Comparison of ENCODE assay signal across 11 mouse cellular contexts in genomic region chr9:21953600-21953999, GRCm38 (mm10). TPM values are rescaled to one million over a fixed set of nuclear protein-coding genes. Genes with fewer than 3 reads are reported as not detected.
A peak's percentile ranks its signal among the peaks of the same experiment; 100 is the strongest.
DNase-seq lines count a peak whose midpoint lies in the region; ATAC-seq and TF ChIP-seq lines count a peak whose summit lies in the region.
"Had no signal": no experiment of that assay in that cellular context is flagged by ENCODE, and none has a peak within 500 bp of the region (broad histone marks: within the 10 kb centered on the region; RNA-seq: fewer than 3 reads in every experiment).

No protein-coding gene starts in this region.

- peaks cover 9% of the 10 kb centered on the region; the same call in 1 of the 2 replicates for H3K36me3 ChIP-seq in hindbrain, embryonic 10.5 days
- peaks cover 4% of the 10 kb centered on the region; the same call in 1 of the 2 replicates for H3K36me3 ChIP-seq in hindbrain, embryonic 13.5 days
- H3K36me3 ChIP-seq in forebrain, embryonic 14.5 days (ENCODE audit: control insufficient read depth, insufficient read depth, low read length): no peaks in the 10 kb centered on the region; the same call in 1 of the 2 replicates

- H3K4me3 ChIP-seq in hindbrain, embryonic 10.5 days: no peak overlapping the region
- no peak overlapping the region for H3K4me3 ChIP-seq in hindbrain, embryonic 13.5 days
- no peak overlapping the region for H3K4me3 ChIP-seq in forebrain, embryonic 14.5 days (ENCODE audit: low read depth, low read length)
- H3K4me3 ChIP-seq in olfactory bulb, adult 2 months (ENCODE audit: insufficient read depth, low read depth, low read length): no peak overlapping the region

- no peaks in the 10 kb centered on the region; the same call in 1 of the 2 replicates for H3K9me3 ChIP-seq in hindbrain, embryonic 10.5 days
- H3K9me3 ChIP-seq in hindbrain, embryonic 13.5 days: no peaks in the 10 kb centered on the region
- no peaks in the 10 kb centered on the region for H3K9me3 ChIP-seq in forebrain, embryonic 14.5 days (replicated peaks; ENCODE audit: control insufficient read depth, low read length)

- peak; percentile 15 for DNase-seq in hindbrain, embryonic 10.5 days (ENCODE audit: low spot score)
- peak; percentile 88 for DNase-seq in forebrain, embryonic 14.5 days (ENCODE audit: low spot score)
- DNase-seq in layer of hippocampus, postnatal 10 days (ENCODE audit: low spot score in 2 of 2): peak; percentile 45 to 53
- DNase-seq in Muller cell, postnatal 12 days (ENCODE audit: inconsistent ontology term): no peak
- no peak for DNase-seq in cerebellum, postnatal 10 days
- no peak for DNase-seq in gastrocnemius, postnatal 10 days
- DNase-seq: cerebellum, adult 9-10 months; kidney, postnatal 25 days had no signal

- no peak for ATAC-seq in hindbrain, embryonic 13.5 days (ENCODE audit: low FRiP score)
- no peak for ATAC-seq in forebrain, embryonic 14.5 days

- H3K9ac ChIP-seq in hindbrain, embryonic 13.5 days: no peak overlapping the region
- no peak overlapping the region for H3K9ac ChIP-seq in forebrain, embryonic 14.5 days (ENCODE audit: low read length)
- H3K9ac ChIP-seq: liver, embryonic 14.5 days had no signal

- TF ChIP-seq POLR2A in olfactory bulb, adult 2 months (IDR thresholded peaks at IDR 0.05; ENCODE audit: insufficient read depth, low read depth, low read length): no peak

- H3K4me1 ChIP-seq in hindbrain, embryonic 10.5 days (replicated peaks): peaks cover 21% of the 10 kb centered on the region
- H3K4me1 ChIP-seq in hindbrain, embryonic 13.5 days (replicated peaks): peaks cover 21% of the 10 kb centered on the region
- peaks cover 8% of the 10 kb centered on the region for H3K4me1 ChIP-seq in forebrain, embryonic 14.5 days (ENCODE audit: control insufficient read depth, insufficient read depth, low read length)
- peaks cover 22% of the 10 kb centered on the region for H3K4me1 ChIP-seq in olfactory bulb, adult 2 months (ENCODE audit: control insufficient read depth, insufficient read depth, low read length)

- WGBS in hindbrain, embryonic 10.5 days: 13% methylated on average over 3 of the region's 3 CpGs
- WGBS in hindbrain, embryonic 13.5 days: 8% methylated on average over 3 of the region's 3 CpGs
- WGBS in forebrain, embryonic 14.5 days: 6% methylated on average over 3 of the region's 3 CpGs
- WGBS in olfactory bulb, adult 2 months: 9% methylated on average over 3 of the region's 3 CpGs

- H3K4me2 ChIP-seq in hindbrain, embryonic 13.5 days: no peak overlapping the region
- peak overlapping the region; percentile 26 for H3K4me2 ChIP-seq in forebrain, embryonic 14.5 days (ENCODE audit: low read length)

- H3K27me3 ChIP-seq in hindbrain, embryonic 10.5 days (ENCODE audit: insufficient read depth, poor library complexity, severe bottlenecking): peaks cover 10% of the 10 kb centered on the region
- peaks cover 16% of the 10 kb centered on the region; the same call in 1 of the 2 replicates for H3K27me3 ChIP-seq in hindbrain, embryonic 13.5 days
- no peaks in the 10 kb centered on the region for H3K27me3 ChIP-seq in forebrain, embryonic 14.5 days (replicated peaks; ENCODE audit: control insufficient read depth, insufficient read depth, low read length)

- no peak for TF ChIP-seq CTCF in olfactory bulb, adult 2 months (IDR thresholded peaks at IDR 0.05; ENCODE audit: insufficient read depth, low read depth, low read length)

- H3K27ac ChIP-seq in hindbrain, embryonic 10.5 days: no peak overlapping the region
- H3K27ac ChIP-seq in hindbrain, embryonic 13.5 days: no peak overlapping the region
- peak overlapping the region; percentile 74 for H3K27ac ChIP-seq in forebrain, embryonic 14.5 days (ENCODE audit: low read depth, low read length)
- peak overlapping the region; percentile 91 for H3K27ac ChIP-seq in olfactory bulb, adult 2 months (ENCODE audit: insufficient read depth, low read depth, low read length)
- H3K27ac ChIP-seq: liver, embryonic 14.5 days had no signal

RNA-seq across cellular contexts. Expression of gene Swsap1, which starts 2.0 kb away (rescaled TPM):
- polyA plus RNA-seq in hindbrain, embryonic 10.5 days (2016; fragmentation: Nextera tagmentation; extraction: Ambion mirVana): 7.1 and 9.3 TPM in 2 replicates
- 9.1 and 9.7 TPM in 2 replicates for polyA plus RNA-seq in hindbrain, embryonic 13.5 days (2015; fragmentation: Nextera tagmentation; extraction: Ambion mirVana)
- polyA plus RNA-seq in forebrain, embryonic 14.5 days (2014; fragmentation: Nextera tagmentation; extraction: Ambion mirVana): 19.8 and 23.6 TPM in 2 replicates
- total RNA-seq in layer of hippocampus, postnatal 10 days (2021): 10 to 100 TPM; 13.5 to 14.5 TPM
- polyA plus RNA-seq in olfactory bulb, adult 2 months (2012; ENCODE audit: insufficient read depth, insufficient read length, low replicate concordance, missing spikeins): not detected in 2 replicates
- total RNA-seq in gastrocnemius, postnatal 10 days (2021): 1 to 10 TPM; 3.1 to 3.6 TPM

RNA-seq across cellular contexts. Expression of gene Epor, which starts 9.7 kb away (rescaled TPM):
- 9.3 and 9.6 TPM in 2 replicates for polyA plus RNA-seq in hindbrain, embryonic 10.5 days (2016; fragmentation: Nextera tagmentation; extraction: Ambion mirVana)
- 1.9 and 2.2 TPM in 2 replicates for polyA plus RNA-seq in hindbrain, embryonic 13.5 days (2015; fragmentation: Nextera tagmentation; extraction: Ambion mirVana)
- 1.3 and 2.2 TPM in 2 replicates for polyA plus RNA-seq in forebrain, embryonic 14.5 days (2014; fragmentation: Nextera tagmentation; extraction: Ambion mirVana)
- 1 to 10 TPM; 2.0 to 3.2 TPM for total RNA-seq in layer of hippocampus, postnatal 10 days (2021)
- not detected in 2 replicates for polyA plus RNA-seq in olfactory bulb, adult 2 months (2012; ENCODE audit: insufficient read depth, insufficient read length, low replicate concordance, missing spikeins)
- total RNA-seq in gastrocnemius, postnatal 10 days (2021): 1 to 10 TPM; 3.8 to 5.5 TPM

RNA-seq across cellular contexts. Expression of gene Plppr2, which starts 16.8 kb away (rescaled TPM):
- polyA plus RNA-seq in hindbrain, embryonic 10.5 days (2016; fragmentation: Nextera tagmentation; extraction: Ambion mirVana): 15.6 and 30.6 TPM in 2 replicates
- 67.5 and 71.4 TPM in 2 replicates for polyA plus RNA-seq in hindbrain, embryonic 13.5 days (2015; fragmentation: Nextera tagmentation; extraction: Ambion mirVana)
- 47.3 and 66.7 TPM in 2 replicates for polyA plus RNA-seq in forebrain, embryonic 14.5 days (2014; fragmentation: Nextera tagmentation; extraction: Ambion mirVana)
- total RNA-seq in layer of hippocampus, postnatal 10 days (2021): 100 to 1,000 TPM; 312 to 317 TPM
- polyA plus RNA-seq in olfactory bulb, adult 2 months (2012; ENCODE audit: insufficient read depth, insufficient read length, low replicate concordance, missing spikeins): not detected in 2 replicates
- 1 to 10 TPM; 2.3 to 3.3 TPM for total RNA-seq in gastrocnemius, postnatal 10 days (2021)

RNA-seq across cellular contexts. Expression of gene Tmem205, which starts 26.2 kb away (rescaled TPM):
- 39.1 and 46.1 TPM in 2 replicates for polyA plus RNA-seq in hindbrain, embryonic 10.5 days (2016; fragmentation: Nextera tagmentation; extraction: Ambion mirVana)
- 47.1 and 48.2 TPM in 2 replicates for polyA plus RNA-seq in hindbrain, embryonic 13.5 days (2015; fragmentation: Nextera tagmentation; extraction: Ambion mirVana)
- polyA plus RNA-seq in forebrain, embryonic 14.5 days (2014; fragmentation: Nextera tagmentation; extraction: Ambion mirVana): 49.3 and 66.0 TPM in 2 replicates
- total RNA-seq in layer of hippocampus, postnatal 10 days (2021): 10 to 100 TPM; 30.4 to 35.3 TPM
- polyA plus RNA-seq in olfactory bulb, adult 2 months (2012; ENCODE audit: insufficient read depth, insufficient read length, low replicate concordance, missing spikeins): not detected in 2 replicates
- total RNA-seq in gastrocnemius, postnatal 10 days (2021): 10 to 100 TPM; 13.0 to 16.9 TPM

RNA-seq across cellular contexts. Expression of gene Ccdc159, which starts 26.3 kb away (rescaled TPM):
- 4.2 and 5.1 TPM in 2 replicates for polyA plus RNA-seq in hindbrain, embryonic 10.5 days (2016; fragmentation: Nextera tagmentation; extraction: Ambion mirVana)
- 8.9 and 10.4 TPM in 2 replicates for polyA plus RNA-seq in hindbrain, embryonic 13.5 days (2015; fragmentation: Nextera tagmentation; extraction: Ambion mirVana)
- polyA plus RNA-seq in forebrain, embryonic 14.5 days (2014; fragmentation: Nextera tagmentation; extraction: Ambion mirVana): 3.5 and 5.3 TPM in 2 replicates
- total RNA-seq in layer of hippocampus, postnatal 10 days (2021): 10 to 100 TPM; 15.5 to 16.1 TPM
- not detected in 2 replicates for polyA plus RNA-seq in olfactory bulb, adult 2 months (2012; ENCODE audit: insufficient read depth, insufficient read length, low replicate concordance, missing spikeins)
- under 1 TPM; 0.45 to 0.97 TPM for total RNA-seq in gastrocnemius, postnatal 10 days (2021)

Comparison
In these comparisons a context has a peak if more than half of its experiments do, and no peak if none do; other contexts are left out.
1. DNase-seq: peak in hindbrain, embryonic 10.5 days (single experiment), forebrain, embryonic 14.5 days (single experiment) and layer of hippocampus, postnatal 10 days (2 of 2); none in Muller cell, postnatal 12 days (single experiment), cerebellum, postnatal 10 days (0 of 2) and gastrocnemius, postnatal 10 days (single experiment).
2. H3K27ac ChIP-seq: peak in forebrain, embryonic 14.5 days (single experiment) and olfactory bulb, adult 2 months (single experiment); none in hindbrain, embryonic 10.5 days (single experiment) and hindbrain, embryonic 13.5 days (single experiment).